Mouse (Mus musculus): ENCODE results near the gene Pcdh7.

Gene Pcdh7

DNA sequence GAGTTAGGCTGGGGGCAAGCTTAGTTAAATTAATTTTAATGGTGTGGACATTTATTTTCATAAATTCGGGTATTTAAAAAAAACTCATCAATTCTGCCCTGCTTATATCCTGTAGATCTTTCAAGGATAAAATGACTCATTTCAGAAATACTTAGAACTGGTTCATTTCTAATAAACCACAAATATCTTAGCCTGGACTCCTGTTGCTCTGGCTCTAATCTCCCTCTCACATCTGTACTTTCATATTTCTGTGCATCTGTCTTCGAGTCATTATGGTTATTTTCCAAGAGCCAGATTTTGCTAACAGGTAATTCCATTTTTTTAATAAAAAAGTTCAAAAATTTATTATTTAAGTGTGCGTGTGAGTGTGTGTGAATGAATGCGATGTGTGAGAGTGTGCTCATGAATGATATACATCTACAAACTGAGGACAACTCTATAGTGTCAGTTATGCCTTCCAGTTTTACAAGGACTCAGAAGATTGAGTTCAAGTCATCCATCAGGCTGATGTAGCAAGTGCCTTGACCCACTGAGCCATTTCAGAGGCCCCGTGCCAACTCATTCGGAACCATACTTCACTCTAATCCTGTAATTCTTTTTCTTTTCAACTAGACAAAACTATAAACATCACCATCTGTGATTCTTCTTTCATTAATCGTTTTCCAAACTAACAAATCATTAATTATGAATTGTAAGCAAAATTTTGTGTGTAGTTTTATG is 80.3 kb downstream of the Pcdh7 start:
- no peak for DNase-seq (ENCODE audit: low read depth, low spot score)

DNA sequence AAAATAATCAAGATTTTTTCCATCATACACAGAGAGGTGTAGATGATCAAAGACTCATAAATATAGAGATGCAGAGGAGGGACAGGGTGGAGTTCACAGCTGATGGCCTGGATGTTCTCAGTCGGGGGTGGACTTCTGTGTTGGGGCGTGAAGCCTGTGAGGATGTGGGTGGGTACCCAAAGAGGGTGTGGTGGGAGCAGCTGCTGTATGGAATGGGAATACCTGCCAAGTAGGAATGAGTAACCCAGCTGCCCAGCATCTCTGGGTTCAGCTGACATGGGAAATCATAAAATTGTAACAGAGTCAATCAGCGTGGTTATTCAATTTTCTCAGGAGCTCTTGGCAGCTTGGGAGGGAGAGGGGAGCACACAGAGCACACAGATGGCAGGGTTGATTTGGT is 85.3 kb downstream of the Pcdh7 start:
- no peak for DNase-seq (ENCODE audit: low read depth, low spot score)

DNA sequence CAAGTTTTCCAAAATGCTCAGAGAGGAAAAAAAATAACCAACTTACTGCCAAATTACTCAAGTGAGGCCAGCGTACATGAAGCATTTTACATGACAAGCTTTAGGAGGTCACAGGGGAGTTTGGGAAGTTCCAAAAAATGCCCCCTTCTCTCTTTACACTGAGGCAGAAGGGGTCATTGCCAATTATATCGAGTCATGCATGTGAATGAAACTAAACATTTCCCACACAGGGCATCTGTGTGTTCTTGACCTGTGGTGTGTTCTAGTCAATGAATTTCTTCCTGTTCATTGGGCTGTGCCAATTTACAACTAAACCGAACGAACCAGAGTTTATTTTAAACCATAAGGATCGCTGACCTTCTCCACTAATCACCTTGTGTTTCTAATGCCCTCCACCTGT is 86.1 kb downstream of the Pcdh7 start:
- DNase-seq (ENCODE audit: low read depth, low spot score) = no peak

DNA sequence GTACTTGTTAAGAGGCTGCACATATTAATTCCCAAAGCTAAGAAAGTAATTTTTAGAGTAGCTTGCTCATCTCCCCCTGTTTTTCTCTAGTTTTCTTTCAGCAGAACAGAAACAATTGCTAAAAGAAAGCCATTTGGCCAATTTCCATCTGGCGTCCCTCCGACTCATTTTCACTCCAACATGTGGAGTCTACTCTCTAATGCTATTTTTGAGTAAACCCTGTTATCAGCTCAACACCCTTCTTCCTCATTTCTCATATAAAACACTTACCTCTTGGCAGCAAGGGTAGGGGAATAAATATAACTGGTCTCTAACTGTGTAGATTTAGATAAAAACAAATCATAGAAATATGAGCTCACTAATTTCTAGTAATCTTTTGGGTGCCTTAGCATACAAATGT is 89.6 kb downstream of the Pcdh7 start:
- DNase-seq (ENCODE audit: low read depth, low spot score) = no peak

DNA sequence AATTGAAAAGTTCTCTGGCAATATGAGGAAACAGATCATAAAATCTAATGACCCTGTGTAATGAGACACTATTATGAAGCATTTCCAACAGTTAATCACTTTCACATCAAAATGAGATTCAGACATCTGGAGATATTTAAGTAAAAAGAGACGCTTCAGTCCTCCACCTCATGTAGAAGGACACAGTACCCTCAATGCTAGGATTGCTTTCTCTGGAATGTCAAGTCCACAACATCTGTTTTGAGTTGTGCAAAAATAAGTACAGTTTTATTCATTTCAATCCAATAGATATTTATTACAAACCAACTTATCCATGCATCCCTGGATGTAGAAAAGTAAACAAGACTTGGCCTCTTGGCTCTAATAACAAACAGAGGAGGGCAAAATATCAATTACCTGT is 92.9 kb downstream of the Pcdh7 start:
- DNase-seq (ENCODE audit: low read depth, low spot score) = no peak

DNA sequence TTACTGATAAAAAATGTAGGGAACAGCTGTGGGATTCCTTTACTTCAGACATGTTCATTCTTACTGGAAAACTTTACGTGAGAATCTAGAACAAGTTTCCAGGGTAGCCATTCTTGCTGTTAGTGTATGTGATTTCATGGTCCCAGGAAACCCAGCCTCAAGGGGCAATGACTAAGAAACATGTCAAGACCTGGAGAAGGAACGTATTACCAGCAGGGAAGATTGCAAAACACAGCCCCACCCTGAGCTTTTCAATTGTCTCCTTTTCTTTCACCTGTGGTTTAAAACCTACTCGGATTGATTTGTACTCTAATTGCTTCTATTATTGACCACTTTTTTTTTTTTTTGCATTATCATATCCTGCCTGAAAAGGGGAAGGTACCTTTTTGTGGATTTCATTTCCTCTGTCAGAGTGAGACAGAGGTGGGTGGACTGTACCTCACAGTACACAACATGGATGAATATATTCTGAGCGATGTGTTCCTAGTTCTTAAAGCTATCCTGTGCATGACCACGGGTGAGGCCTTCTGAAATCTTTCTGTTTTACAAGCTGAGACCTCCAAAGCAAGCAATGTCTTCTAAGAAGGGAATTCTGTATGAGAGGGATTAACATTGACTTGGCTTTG is 98.3 kb downstream of the Pcdh7 start:
- no peak for DNase-seq (ENCODE audit: low read depth, low spot score)

DNA sequence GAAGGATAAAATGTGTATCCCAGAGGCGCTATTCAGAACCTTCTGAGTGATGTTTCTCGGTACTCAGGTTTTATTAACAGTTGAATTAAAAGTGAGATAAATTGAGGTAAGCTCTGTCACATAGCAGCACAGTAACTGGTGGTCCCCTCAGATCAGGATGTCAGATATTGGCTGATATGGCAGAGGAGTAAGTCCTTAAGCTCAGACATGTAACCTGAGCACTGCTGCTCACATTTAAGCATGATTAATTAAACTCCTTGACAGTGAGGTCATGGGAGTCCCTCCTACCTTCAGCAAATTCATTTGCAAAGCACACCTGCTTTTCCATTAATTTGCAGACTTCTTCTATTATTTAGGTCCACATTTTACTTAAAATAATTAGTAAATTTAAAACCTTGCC is 102.0 kb downstream of the Pcdh7 start:
- no peak for DNase-seq (ENCODE audit: low read depth, low spot score)

DNA sequence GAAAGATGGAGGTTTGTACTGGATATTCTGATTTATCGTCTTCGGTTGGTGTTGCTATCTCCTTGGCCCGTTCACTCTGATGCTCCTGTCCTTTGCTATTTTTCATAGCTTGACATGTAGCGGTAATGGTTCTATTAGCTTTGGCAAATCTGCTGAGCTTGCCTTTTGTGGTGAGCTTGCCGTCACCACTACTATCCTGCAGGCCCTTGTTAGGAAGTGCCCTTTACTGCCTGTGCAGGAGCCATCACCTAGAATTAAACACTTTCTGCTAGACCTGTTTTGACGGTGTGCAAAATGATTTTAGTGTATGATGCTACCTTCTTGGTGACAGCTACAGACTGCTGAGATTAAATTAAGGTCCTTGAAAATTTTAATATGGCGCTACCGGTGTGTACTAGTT is 103.3 kb downstream of the Pcdh7 start:
- DNase-seq (ENCODE audit: low read depth, low spot score) = no peak

DNA sequence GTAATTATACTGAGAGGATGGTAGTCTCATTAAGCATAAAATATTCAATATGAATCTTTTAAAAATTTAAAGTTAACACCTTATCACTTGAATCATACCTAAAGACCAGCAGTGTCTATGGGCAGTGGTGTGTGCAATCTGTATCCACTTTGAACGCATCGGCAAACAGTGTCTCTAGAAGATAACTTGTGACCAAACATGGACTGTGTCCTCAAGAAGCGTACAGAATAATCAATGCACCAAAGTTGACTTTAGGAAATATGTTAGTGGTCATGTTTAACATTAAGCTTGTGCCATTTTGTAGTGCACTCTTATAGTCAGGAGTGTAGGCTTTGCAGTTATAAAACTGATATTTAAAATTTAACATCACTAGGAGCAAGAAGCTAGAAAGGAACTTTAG is 110.7 kb downstream of the Pcdh7 start:
- no peak for DNase-seq (ENCODE audit: low read depth, low spot score)

DNA sequence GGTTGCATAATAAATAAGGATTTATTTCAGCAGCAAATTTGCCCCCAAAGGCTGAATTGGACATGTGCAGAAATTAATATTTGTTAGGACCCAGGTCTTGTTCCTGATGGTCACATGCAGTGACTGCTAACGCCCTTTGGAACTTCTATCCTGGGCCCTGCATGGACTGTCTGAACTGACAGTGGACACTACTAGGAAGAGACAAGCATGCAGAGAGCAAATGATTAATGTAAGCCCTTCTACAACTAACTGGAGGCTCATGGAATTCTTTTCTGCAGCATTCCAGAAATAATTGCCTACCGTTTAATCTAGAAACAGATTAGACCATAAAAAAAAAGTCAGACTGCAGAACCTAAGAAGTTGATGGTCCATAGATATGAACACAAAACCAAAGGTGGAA is 119.4 kb downstream of the Pcdh7 start:
- DNase-seq (ENCODE audit: low read depth, low spot score) = no peak

DNA sequence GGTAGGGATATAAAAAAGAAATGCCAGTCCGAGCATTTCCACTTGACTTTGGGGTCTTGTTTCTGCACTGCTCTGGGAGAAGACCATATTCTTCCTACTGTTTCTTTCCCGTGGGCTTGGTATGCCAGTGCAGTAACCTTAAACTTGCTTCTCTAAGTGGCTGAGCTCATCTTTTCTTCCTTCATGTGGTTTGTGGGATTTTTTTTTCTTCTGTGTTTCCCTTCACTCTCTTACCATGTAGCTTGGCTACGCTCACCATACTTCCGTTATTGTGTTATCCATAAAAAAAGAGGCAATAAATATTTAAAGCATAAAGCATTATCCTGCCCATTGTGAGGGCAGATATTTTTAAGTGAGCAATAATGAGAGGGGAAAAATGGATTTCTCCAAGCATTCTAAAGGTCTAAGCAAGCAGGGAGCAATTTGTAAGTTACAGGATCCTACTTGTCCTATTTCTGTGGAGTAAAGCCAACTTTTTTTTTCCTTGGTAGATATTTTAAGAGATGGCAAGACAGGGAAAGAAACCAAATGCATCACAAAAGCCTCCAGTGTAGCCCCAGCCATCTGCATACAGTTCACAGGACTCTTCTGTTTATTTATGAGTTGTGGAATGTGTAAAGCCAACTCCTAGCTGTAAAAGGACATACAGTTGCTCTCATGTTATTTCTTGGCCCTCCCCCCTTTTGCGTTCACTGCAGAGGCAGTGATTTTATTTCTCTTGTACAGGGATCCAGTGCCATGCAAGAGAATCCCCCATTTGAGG is 123.8 kb downstream of the Pcdh7 start:
- DNase-seq (ENCODE audit: low read depth, low spot score) = no peak

DNA sequence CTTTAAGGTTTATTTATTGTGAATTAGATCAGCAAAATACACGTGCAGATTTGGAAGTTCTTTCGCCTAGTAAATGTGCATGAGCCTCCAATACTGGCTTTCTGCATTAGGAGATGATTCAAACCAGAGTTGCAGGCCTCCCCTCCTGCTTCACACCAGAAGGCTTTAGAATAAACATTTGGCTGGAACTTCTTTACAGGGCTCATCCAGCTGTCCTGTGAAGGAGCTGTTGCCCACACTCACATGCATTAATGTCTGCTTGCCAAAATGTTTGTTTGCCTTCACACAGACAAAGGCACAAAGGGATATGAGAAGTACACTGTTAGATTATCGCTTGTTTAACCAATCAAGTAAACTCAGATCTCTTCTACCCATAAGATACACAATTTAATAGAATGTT is 129.7 kb downstream of the Pcdh7 start:
- DNase-seq (ENCODE audit: low read depth, low spot score) = no peak

DNA sequence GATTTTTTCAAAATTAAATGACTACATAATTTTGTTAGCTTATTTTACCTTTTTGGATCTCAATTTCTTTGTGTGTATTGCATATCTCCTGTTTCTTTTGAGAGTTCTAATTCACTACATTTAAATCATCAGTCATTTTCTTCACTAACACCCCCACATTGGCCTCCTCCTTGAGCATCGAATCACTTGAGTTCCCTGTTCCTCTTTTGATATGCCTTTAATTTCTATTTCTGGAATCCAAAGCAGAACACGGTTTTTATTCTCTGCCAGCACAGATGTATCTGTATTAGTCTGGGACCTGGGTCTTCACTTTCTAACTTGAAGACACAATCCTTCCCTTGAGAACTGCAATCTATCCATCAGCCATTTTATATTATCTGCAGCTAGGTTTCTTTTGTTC is 132.3 kb downstream of the Pcdh7 start:
- no peak for DNase-seq (ENCODE audit: low read depth, low spot score)

DNA sequence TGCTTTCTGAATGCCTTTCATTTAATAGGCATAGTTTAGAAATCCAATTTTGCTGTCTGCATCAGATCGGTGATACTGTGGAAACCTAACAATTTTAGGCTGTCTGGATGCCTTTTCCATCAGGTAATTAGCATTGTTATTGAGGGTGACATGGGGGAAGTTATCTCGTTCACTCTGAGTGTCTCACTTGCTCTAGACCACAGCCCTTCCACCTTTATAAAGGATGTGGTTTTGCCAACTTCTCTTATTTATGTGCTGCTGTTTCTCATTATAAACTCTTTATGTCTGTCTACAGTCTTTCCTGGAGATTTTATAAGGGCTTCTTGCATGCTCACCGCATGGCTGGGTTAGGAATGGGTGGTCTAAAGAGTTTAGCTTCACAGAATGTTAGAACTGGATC is 139.5 kb downstream of the Pcdh7 start:
- no peak for DNase-seq (ENCODE audit: low read depth, low spot score)

DNA sequence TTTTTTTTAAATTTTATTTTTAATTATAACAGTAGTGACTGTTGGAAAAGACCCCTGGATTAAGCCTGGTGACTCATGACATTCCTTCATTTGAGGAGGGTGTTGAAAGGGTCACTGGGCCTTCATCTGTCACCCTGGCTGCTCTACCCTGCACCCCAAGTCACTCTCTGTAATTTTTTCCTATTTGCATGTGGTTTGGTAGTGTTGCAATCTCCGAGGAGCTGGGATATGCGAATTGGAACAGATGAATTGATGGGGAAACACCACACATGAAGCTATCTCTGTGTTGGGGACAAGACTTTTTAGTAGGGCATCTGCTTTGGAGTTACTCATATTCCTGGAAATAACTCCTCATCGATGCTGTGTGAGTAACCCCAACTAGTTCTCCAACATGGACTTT is 146.5 kb downstream of the Pcdh7 start:
- DNase-seq (ENCODE audit: low read depth, low spot score) = no peak

DNA sequence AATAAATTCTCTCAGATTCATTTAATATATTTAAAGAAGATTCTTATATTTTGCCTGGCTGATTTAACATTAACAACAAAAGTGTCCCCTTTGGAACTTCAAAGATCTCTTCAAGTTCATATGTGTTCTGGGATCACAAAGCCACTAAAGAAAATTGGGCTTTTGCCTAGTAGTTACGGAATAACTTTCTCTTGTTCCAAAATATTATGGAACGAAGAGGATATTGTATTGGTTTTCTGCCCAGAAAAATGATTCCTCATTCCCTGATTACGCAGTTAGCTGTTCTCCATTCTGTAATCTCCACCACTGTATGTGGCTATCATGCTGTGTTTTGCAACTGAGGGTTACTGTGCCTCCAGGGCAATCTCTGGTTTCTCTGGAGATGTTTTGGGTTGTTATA is 147.5 kb downstream of the Pcdh7 start:
- DNase-seq (ENCODE audit: low read depth, low spot score) = no peak

DNA sequence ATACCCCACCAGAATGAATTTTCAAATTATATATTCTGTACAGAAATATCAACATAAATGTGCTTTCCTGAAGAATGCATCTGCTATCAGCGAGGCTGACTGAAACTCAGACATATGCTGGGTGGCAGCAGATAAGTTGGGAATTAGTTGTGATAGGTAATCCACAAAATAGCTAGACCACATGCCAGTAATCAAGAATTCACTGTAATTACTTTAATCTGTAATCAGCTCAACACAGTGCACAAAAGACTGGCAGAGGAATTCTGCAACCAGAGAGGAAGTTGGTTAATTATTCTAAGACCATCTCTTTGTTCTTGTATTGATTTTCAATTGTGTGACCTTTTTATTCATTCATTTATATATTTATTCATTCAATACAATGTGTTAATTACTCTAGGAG is 148.3 kb downstream of the Pcdh7 start:
- DNase-seq (ENCODE audit: low read depth, low spot score) = no peak

DNA sequence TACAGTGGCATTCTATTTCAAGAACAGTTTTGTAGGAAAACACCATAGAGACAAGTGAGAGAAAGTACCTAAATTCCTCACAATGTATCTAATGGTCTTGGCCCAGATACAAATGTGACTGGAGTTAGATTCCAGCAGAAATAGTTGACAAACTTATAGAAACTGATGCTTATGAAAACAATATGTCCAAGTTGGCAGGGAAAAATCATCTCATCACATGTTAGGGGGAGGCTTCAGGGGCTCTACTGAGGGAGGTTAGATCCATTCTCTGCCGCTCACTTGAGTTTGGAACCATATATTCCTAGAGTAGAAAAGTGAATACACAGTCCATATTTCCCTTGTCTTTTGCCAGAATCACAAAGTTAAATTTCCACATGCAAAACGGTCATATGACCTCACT is 150.1 kb downstream of the Pcdh7 start:
- no peak for DNase-seq (ENCODE audit: low read depth, low spot score)

DNA sequence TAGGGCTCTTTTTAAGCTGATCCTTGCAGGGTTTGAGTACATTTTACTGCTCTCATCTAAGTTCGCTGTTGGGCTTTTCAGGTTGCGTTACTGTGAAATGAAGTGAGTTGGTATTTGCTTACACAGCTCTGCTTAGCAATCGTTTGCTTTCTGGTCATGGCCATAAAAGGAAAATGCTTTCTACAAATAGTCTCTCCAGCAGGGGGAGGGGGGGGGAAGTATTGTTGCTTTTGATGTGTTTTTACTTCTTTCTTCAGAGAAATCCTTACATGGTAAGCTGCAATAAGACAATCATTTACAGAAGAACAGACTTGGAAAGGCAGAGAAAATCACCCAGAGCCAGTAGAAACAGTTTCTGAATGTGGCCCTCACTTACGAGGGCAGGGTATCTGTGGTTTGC is 150.9 kb downstream of the Pcdh7 start:
- DNase-seq (ENCODE audit: low read depth, low spot score) = no peak

DNA sequence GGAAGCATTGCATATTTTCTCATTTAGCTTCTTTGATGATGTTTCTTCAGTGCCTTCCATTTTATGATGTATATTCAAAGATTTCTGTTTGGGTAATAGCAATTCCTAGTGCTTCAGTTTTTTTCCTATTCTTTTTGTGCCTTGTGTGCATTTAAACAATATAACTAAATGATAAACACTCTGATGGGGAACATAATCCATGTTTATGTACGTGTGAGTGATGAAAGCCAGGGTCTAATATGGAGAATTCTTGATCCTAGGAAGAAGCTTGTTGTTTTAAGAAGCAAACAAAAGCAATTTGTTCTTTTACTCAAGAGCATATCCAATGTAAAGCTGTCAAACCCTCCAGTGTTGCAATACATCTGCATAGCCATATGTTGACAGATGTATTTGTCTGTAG is 153.0 kb downstream of the Pcdh7 start:
- DNase-seq (ENCODE audit: low read depth, low spot score) = no peak

DNA sequence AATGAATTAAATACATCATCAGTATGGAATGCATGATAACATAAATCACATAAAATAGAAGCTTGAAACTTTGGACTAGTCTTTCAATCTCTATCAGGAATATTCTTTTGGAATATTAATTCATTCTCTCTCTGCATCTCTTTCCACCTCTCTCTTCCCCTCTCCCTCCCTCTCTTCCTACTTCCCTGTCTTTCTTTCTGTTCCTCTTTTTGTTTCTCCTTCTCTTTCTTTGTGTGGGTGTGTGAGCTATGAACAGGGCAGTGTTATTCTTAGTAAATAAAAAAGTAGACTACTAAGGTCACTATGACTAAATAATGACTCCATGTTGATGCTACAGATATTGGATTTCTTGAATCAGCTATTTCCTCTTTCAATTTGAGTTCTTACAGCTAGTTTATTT is 167.2 kb downstream of the Pcdh7 start:
- DNase-seq (ENCODE audit: low read depth, low spot score) = no peak

DNA sequence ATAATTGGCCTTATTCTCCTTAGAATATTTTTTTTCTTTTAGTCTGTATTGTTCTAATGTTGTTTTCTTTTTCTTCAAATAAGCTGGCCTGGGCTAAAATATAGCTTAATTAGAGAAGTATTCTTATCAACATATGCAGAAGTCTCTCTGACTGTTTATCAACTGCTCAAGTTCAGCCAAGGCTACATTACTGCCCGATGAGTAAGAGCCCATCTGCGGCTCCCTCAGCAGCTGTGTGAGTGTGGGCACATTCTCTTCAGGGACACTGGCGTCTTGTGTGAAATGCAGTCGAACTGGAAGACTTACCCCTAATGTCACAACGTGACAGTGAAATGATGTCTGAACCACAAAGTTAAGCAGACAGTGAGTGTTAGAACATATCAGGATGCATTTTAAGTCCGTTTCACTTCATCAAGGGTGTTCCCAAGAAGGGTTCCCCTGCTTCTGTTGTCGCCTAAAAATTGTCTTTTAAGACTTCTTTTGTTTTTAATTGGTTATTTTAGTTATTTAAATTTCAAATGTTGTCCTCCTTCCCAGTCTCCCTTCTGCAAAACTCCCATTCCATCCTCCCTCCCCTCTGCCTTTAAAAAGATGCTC is 181.3 kb downstream of the Pcdh7 start:
- no peak for DNase-seq (ENCODE audit: low read depth, low spot score)

DNA sequence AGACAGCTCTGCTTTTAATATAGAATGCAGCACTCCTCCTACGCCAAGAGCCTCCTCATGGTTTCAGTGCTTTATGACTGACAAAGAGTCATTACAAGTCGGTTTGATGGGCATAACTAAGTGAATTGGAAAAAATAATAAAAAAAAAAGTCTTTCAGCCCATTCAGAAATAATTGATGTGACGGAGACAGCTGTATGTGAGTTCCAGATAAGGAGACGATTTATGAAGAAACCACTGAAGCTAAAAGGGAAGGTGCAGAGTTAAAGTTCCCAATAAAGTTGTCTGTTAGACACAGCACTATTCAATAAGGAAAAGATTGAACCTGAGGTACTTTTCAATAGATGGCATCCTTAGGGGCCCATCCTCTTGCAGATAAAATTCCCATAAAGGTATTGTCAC is 189.5 kb downstream of the Pcdh7 start:
- no peak for DNase-seq (ENCODE audit: low read depth, low spot score)

All from c-Kit-negative CD71-positive TER-119-positive erythroid progenitor cells, embryonic 14.5 days (primary cell).